Mouse (Mus musculus) ovary, adult 18-20 months (tissue): ENCODE measurements at regions not wholly inside any gene's neighbourhood (a gene's known extent, or its start where the extent isn't known, plus 50 kb on each side); places are given as distances from the start of the nearest gene placed in this dataset.
A peak's percentile ranks its signal among the peaks of the same experiment; 100 is the strongest.

Source experiments
- DNase-seq: peaks from one replicate; pipeline ENCODE4 v3.0.0; 2022; ENCODE audit warnings: low spot score, mixed read lengths

- no peak for DNase-seq
Observed at GRCm38 (mm10) chr3:51137730-51138312, 86.4 kb upstream of the Noct start.

DNA sequence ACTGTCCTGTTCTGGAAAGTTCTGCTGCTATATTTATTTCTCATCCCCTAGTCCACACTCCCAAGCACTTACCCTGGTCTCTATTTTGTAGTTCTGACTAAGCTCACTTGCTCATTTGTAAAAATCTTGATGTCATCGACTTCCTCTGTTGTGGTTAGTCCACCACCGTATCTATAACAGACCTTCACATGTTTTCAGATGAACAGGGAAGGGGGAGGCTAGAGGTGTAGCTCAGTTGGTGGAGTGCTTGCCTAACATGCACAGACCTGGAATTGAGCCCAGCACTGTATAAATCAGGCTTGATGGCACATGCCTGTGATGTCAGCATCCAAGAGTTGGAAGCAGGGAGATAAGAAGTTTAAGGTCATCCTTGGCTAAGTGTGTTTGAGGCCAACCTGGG is 78.3 kb upstream of the Noct start:
- no peak for DNase-seq

- no peak for DNase-seq
Observed at GRCm38 (mm10) chr3:51150012-51150411, 74.2 kb upstream of the Noct start.

DNA sequence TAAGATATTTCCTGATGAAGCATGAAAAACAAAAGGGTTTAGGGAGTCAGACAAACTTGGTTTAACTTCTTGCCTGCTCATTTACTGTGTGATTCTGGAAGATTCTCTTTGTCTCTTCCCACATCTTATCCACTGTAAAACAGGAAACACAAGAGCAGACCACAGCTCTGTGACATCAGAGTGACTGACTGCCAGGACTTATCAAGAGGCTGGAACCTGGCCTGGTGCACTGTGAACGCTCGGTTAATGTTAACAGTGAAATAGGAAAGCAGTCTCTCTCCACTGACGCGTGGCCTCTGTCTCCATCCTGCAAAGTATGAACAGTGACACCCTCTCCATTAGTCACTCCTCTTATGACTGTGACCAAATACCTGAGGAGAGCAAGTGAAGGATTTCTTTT is 73.1 kb upstream of the Noct start:
- DNase-seq, result no peak

DNA sequence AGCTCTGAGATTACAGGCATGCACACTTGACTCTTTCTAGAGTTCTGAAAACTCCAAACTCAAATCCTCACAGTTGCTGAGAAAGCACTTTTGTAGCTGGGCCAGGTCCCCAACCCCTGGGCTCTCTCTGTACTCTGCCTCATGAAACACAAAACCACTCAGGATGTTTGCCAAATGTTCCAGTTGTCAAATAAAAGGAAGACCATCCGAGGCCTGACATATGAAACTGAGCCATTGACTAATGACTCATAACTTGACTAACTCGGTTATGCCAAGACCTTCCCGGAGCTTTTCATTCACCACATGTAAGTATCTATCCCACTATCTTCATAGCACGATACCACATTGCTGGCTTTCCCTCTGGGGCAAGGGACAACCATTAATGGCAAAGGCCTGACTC is 68.6 kb upstream of the Noct start:
- DNase-seq, result no peak

- peak; percentile 75 for DNase-seq
Observed at GRCm38 (mm10) chr3:51156386-51157290, 67.6 kb upstream of the Noct start.

DNA sequence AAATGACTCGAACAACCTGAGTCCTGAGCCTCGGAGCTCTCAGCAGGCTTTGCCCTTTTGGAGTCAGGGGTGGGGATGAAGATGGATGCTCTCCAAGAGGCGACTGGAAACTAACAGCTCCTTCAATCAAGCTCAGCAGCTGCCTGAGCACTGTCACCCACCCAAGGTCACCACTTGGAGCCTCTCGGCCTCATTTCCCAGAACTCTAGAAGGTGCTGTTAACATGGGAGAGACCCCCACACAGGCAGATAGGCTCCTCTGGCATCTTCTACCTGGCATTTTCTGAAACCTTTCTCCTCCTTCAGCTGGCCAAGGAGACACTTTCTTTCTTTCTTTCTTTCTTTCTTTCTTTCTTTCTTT is 67.0 kb upstream of the Noct start:
- no peak for DNase-seq

GRCm38 (mm10) chr3:51158449-51158848 is 65.8 kb upstream of the Noct start:
- DNase-seq, result no peak

DNA sequence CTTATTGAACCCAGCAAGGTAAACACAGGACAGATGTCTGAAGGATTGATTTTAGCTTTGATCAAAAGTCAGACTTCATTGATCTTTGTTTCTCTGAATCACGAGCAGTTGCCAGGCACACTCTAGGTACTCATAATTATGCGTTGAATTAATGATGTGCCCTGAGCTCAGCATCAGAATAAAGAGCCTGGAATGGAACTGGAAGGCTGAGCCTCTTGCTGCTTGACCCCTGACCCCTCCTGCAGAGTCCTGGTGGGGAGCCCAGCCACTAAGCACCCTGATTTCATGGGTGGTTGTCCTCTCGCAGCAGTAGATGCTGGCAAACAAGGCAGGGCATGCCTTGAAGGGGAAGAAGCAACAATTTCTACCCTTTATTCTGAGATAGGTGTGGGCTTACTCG is 64.9 kb upstream of the Noct start:
- DNase-seq, result no peak

GRCm38 (mm10) chr3:51159881-51160280 is 64.4 kb upstream of the Noct start:
- no peak for DNase-seq

GRCm38 (mm10) chr3:51160625-51161024 is 63.6 kb upstream of the Noct start:
- DNase-seq, result no peak

DNA sequence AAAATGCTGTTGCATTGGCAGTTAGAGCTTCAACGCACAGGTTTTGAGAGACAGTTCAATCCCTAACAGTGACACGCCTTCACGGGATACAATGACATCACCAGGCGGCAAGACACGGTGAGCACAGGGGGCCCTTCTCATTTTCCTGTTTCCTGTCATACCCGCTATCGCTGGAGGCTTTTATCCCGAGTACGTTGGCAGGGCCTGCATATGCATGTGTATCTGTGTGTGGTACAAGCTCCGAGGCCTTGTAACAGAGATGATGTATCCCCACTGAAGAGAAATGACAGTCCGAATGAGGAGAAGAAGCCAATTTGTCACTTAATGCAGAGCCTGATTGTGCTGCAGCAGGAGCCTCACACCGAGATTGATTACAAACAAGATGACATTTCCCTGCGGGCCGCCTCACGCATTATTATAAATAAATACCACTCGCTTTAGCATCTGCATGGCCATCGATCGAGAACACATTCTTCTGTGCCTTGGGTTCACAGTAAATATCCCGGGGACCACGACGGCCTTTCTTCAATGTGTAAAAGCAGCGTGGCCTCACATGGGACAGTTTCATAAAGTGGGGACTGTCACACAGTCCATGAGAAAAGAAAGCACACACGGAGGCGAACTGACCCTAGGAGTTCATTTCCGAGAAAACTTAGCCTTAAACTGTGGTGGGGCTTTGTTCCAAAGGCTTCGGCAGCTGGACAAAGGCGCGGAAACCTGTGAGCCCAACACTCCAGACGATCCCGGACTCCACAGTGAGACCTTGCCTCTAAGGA is 54.9 kb upstream of the Noct start:
- DNase-seq, result no peak

GRCm38 (mm10) chr3:51170225-51170852 is 53.9 kb upstream of the Noct start:
- peak; percentile 53 for DNase-seq
